Mouse (Mus musculus) bone marrow, adult 2 months (tissue): ENCODE data around the gene Gm28539. TPM values are rescaled to one million over a fixed set of nuclear protein-coding genes. Genes with fewer than 3 reads are reported as not detected.

Source experiments
- H3K27ac ChIP-seq: fragments of 200-500 bp; 2 replicates; pipeline ENCODE4 v1.5.1; 2012; ENCODE audit warnings: low read depth, mild to moderate bottlenecking, control low read depth, inconsistent platforms, low read length; ENCODE audit not compliant: control insufficient read depth, poor library complexity, insufficient read depth
- H3K4me1 ChIP-seq: fragments of 200-500 bp; 2 replicates; pipeline ENCODE4 v1.6.1; 2011; ENCODE audit warnings: low read length; ENCODE audit not compliant: control insufficient read depth, insufficient read depth
- H3K4me3 ChIP-seq: fragments of 200-500 bp; replicated peaks from 2 replicates; pipeline ENCODE3; 2011; ENCODE audit warnings: mild to moderate bottlenecking, low read depth, low read length, control low read depth; ENCODE audit not compliant: control insufficient read depth
- CTCF ChIP-seq: fragments of 200-500 bp; IDR thresholded peaks from 2 replicates; pipeline ENCODE4 v1.5.1; 2011; ENCODE audit warnings: low read length, control low read depth; ENCODE audit not compliant: control insufficient read depth, insufficient read depth
- POLR2A ChIP-seq: fragments of 200-500 bp; IDR thresholded peaks from 2 replicates; pipeline ENCODE4 v1.6.1; 2011; ENCODE audit warnings: low read depth, mild to moderate bottlenecking, control low read depth, low read length, borderline replicate concordance; ENCODE audit not compliant: control insufficient read depth
- WGBS: fragments of 180-500 bp; shearing (Covaris S2); methylation state at CpG from one replicate; pipeline ENCODE4 v1.1.7; 2018; 5-methylcytosine and 5-hydroxymethylcytosine counted together
- polyA plus RNA-seq: library from polyadenylated mRNA; stranded (reverse); fragments of >200 nt; gene quantifications from 2 replicates; pipeline ENCODE4 v1.2.4, GENCODE M21; 2011; ENCODE audit warnings: low replicate concordance; ENCODE audit not compliant: missing spikeins, insufficient read depth, insufficient read length

Gene Gm28539
- not detected in 2 replicates for polyA plus RNA-seq

GRCm38 (mm10) chr16:18836468-18837208 is at the start of gene Gm28539, which contains the start of gene 2510002D24Rik:
Gm28539 (plus strand) TSS chr16:18836584.
2510002D24Rik (plus strand) TSS chr16:18836578.
- no peak for TF ChIP-seq CTCF
- TF ChIP-seq POLR2A = peak; percentile 80; the same call in 1 of the 2 replicates
- H3K27ac ChIP-seq = peak within 1 kb of the TSS; percentile 49; the same call in 1 of the 2 replicates
- WGBS = under 1% methylated on average over 46 of the region's 46 CpGs

GRCm38 (mm10) chr16:18786652-18787051 is 49.7 kb upstream of the Gm28539 start:
- H3K4me1 ChIP-seq = no peaks in the 10 kb centered on the region; the same call in 1 of the 2 replicates
- no peak overlapping the region for H3K27ac ChIP-seq
- TF ChIP-seq CTCF (no peak), POLR2A (no peak)
- 90% methylated on average over 10 of the region's 10 CpGs for WGBS
- no peak overlapping the region for H3K4me3 ChIP-seq

More at GRCm38 (mm10) chr16:18836468-18837208, at the start of gene Gm28539, which contains the start of gene 2510002D24Rik:
- H3K4me3 ChIP-seq = peak within 1 kb of the TSS; percentile 90
- H3K4me1 ChIP-seq = no peaks in the 10 kb centered on the region

- TF ChIP-seq CTCF (no peak), POLR2A (no peak)
- Histone ChIP-seq H3K4me3 (no peak overlapping the region), H3K4me1 (no peaks in the 10 kb centered on the region; the same call in 1 of the 2 replicates), H3K27ac (no peak overlapping the region)
- WGBS = 56% methylated on average over 10 of the region's 10 CpGs
These were observed 47.6 kb upstream of the Gm28539 start for GRCm38 (mm10) chr16:18788627-18789406.

- H3K4me1 ChIP-seq = no peaks in the 10 kb centered on the region
- TF ChIP-seq POLR2A (no peak), CTCF (no peak)
- H3K4me3 ChIP-seq = no peak overlapping the region
- WGBS = 94% methylated on average over 11 of the region's 11 CpGs
- no peak overlapping the region for H3K27ac ChIP-seq
These were observed 41.0 kb upstream of the Gm28539 start for GRCm38 (mm10) chr16:18795223-18795899.

- TF ChIP-seq CTCF (no peak), POLR2A (no peak)
- H3K4me1 ChIP-seq = no peaks in the 10 kb centered on the region
- H3K27ac ChIP-seq = no peak overlapping the region
- 87% methylated on average over 7 of the region's 7 CpGs for WGBS
- no peak overlapping the region for H3K4me3 ChIP-seq
These were observed 39.7 kb upstream of the Gm28539 start for GRCm38 (mm10) chr16:18796645-18797044.

- TF ChIP-seq POLR2A (no peak), CTCF (no peak)
- Histone ChIP-seq H3K4me1 (no peaks in the 10 kb centered on the region), H3K27ac (no peak overlapping the region), H3K4me3 (no peak overlapping the region)
- WGBS = 91% methylated on average over 5 of the region's 5 CpGs
These were observed 38.2 kb upstream of the Gm28539 start for GRCm38 (mm10) chr16:18798151-18798550.

- no peaks in the 10 kb centered on the region for H3K4me1 ChIP-seq
- H3K4me3 ChIP-seq = no peak overlapping the region
- TF ChIP-seq CTCF (0 out of 2 replicates have a peak, but pooled peaks have one; percentile 12), POLR2A (no peak)
- 91% methylated on average over 2 of the region's 2 CpGs for WGBS
- H3K27ac ChIP-seq = no peak overlapping the region
These were observed 37.5 kb upstream of the Gm28539 start for GRCm38 (mm10) chr16:18798841-18799240.
